Mouse (Mus musculus) kidney, embryonic 14.5 days (tissue): ENCODE measurements around the gene Gpr143. TPM values are rescaled to one million over a fixed set of nuclear protein-coding genes. Genes with fewer than 3 reads are reported as not detected.

ENCODE experiments used
- ATAC-seq: fragments of 200-750 bp; cut with Nextera tagmentation; 2 replicates; pipeline ENCODE4 v1.8.0; 2017; ENCODE audit warnings: moderate number of reproducible peaks, mild to moderate bottlenecking, moderate TSS enrichment, moderate library complexity; ENCODE audit not compliant: low FRiP score, low TSS enrichment
- H3K27ac ChIP-seq: fragments of 300-500 bp; sonication (generic); 2 replicates; pipeline ENCODE4 v1.5.1; 2014; ENCODE audit warnings: low read depth, mild to moderate bottlenecking, low read length, moderate library complexity, mixed read lengths
- H3K27me3 ChIP-seq: fragments of 300-500 bp; sonication (generic); 2 replicates; pipeline ENCODE4 v1.6.1; 2014; ENCODE audit warnings: mild to moderate bottlenecking, low read length; ENCODE audit not compliant: control insufficient read depth, insufficient read depth
- H3K36me3 ChIP-seq: fragments of 300-500 bp; sonication (generic); 2 replicates; pipeline ENCODE4 v1.6.1; 2014; ENCODE audit warnings: low read length, mixed read lengths; ENCODE audit not compliant: control insufficient read depth, insufficient read depth
- H3K4me1 ChIP-seq: fragments of 300-500 bp; sonication (generic); 2 replicates; pipeline ENCODE4 v1.6.1; 2014; ENCODE audit warnings: low read length, mixed read lengths; ENCODE audit not compliant: control insufficient read depth, insufficient read depth
- H3K4me2 ChIP-seq: fragments of 300-500 bp; sonication (generic); replicated peaks from 2 replicates; pipeline ENCODE4 v1.6.1; 2014; ENCODE audit warnings: low read depth, mild to moderate bottlenecking, low read length
- H3K4me3 ChIP-seq: fragments of 300-500 bp; sonication (generic); 2 replicates; pipeline ENCODE4 v1.5.1; 2014; ENCODE audit warnings: mild to moderate bottlenecking, low read length
- H3K9ac ChIP-seq: fragments of 300-500 bp; sonication (generic); 2 replicates; pipeline ENCODE4 v1.6.1; 2014; ENCODE audit warnings: low read depth, mild to moderate bottlenecking, low read length, moderate library complexity
- H3K9me3 ChIP-seq: fragments of 300-500 bp; sonication (generic); 2 replicates; pipeline ENCODE4 v1.6.1; 2016; ENCODE audit warnings: low read length; ENCODE audit not compliant: control insufficient read depth
- WGBS: fragments of 180-500 bp; shearing (Covaris S2); extraction: QIAGEN DNeasy Blood & Tissue Kit; methylation state at CpG from one replicate; pipeline ENCODE4 v1.1.7; 2014; 5-methylcytosine and 5-hydroxymethylcytosine counted together
- polyA plus RNA-seq: library from polyadenylated mRNA; unstranded; fragments of >200 nt; fragmentation: Nextera tagmentation; extraction: Ambion mirVana; gene quantifications from 2 replicates; pipeline ENCODE4 v1.2.1, GENCODE M21; 2014

Gpr143 gene
- polyA plus RNA-seq, 1 experiment from 2014 or later = 0.35 TPM

GRCm38 (mm10) chrX:152762855-152763254, 18.9 kb upstream of the Gpr143 start:
- WGBS = 59% methylated on average over 2 of the region's 2 CpGs
- no peak overlapping the region for H3K27ac ChIP-seq
- no peak for ATAC-seq

GRCm38 (mm10) chrX:152764171-152764570, 17.6 kb upstream of the Gpr143 start:
- no peak overlapping the region for H3K4me3 ChIP-seq
- H3K27me3 ChIP-seq = no peaks in the 10 kb centered on the region
- no peaks in the 10 kb centered on the region for H3K9me3 ChIP-seq
- ATAC-seq = no peak
- H3K9ac ChIP-seq = no peak overlapping the region
- H3K4me1 ChIP-seq = no peaks in the 10 kb centered on the region
- no peak overlapping the region for H3K4me2 ChIP-seq
- WGBS = 55% methylated on average over 2 of the region's 2 CpGs
- H3K36me3 ChIP-seq = no peaks in the 10 kb centered on the region
- no peak overlapping the region for H3K27ac ChIP-seq

More at GRCm38 (mm10) chrX:152762855-152763254, 18.9 kb upstream of the Gpr143 start:
- Histone ChIP-seq H3K9ac (no peak overlapping the region), H3K36me3 (no peaks in the 10 kb centered on the region), H3K4me1 (no peaks in the 10 kb centered on the region), H3K4me2 (no peak overlapping the region), H3K9me3 (no peaks in the 10 kb centered on the region), H3K27me3 (no peaks in the 10 kb centered on the region), H3K4me3 (no peak overlapping the region)

GRCm38 (mm10) chrX:152768891-152769599, 12.7 kb upstream of the Gpr143 start, which contains the start of gene Shroom2:
Shroom2 (minus strand) TSS chrX:152769465.
- no peaks in the 10 kb centered on the region for H3K9me3 ChIP-seq
- WGBS = 18% methylated on average over 54 of the region's 55 CpGs
- ATAC-seq = peak; percentile 85

GRCm38 (mm10) chrX:152769600-152770157, 12.0 kb upstream of the Gpr143 start:
- H3K36me3 ChIP-seq = no peaks in the 10 kb centered on the region
- H3K27ac ChIP-seq = peak overlapping the region; percentile 67; the same call in 1 of the 2 replicates
- no peaks in the 10 kb centered on the region for H3K4me1 ChIP-seq
- H3K9ac ChIP-seq = peak overlapping the region; percentile 68
- peak overlapping the region; percentile 47 for H3K4me2 ChIP-seq
- 24% methylated on average over 35 of the region's 48 CpGs for WGBS
- no peaks in the 10 kb centered on the region for H3K9me3 ChIP-seq
- peaks cover 3% of the 10 kb centered on the region; the same call in 1 of the 2 replicates for H3K27me3 ChIP-seq
- peak overlapping the region; percentile 61 for H3K4me3 ChIP-seq
- ATAC-seq = peak; percentile 96

More at GRCm38 (mm10) chrX:152768891-152769599, 12.7 kb upstream of the Gpr143 start, which contains the start of gene Shroom2:
- Histone ChIP-seq H3K4me1 (no peaks in the 10 kb centered on the region), H3K27ac (peak within 1 kb of the TSS; percentile 67; the same call in 1 of the 2 replicates), H3K4me2 (peak within 1 kb of the TSS; percentile 47), H3K27me3 (peaks cover 3% of the 10 kb centered on the region; the same call in 1 of the 2 replicates), H3K36me3 (no peaks in the 10 kb centered on the region), H3K4me3 (peak within 1 kb of the TSS; percentile 61), H3K9ac (peak within 1 kb of the TSS; percentile 68)

GRCm38 (mm10) chrX:152788129-152788528, 6.4 kb downstream of the Gpr143 start:
- no peaks in the 10 kb centered on the region for H3K27me3 ChIP-seq
- WGBS = 88% methylated on average over 1 of the region's 1 CpGs
- no peak overlapping the region for H3K4me2 ChIP-seq
- no peak overlapping the region for H3K9ac ChIP-seq
- no peaks in the 10 kb centered on the region for H3K4me1 ChIP-seq
- H3K4me3 ChIP-seq = no peak overlapping the region
- ATAC-seq = no peak
- H3K9me3 ChIP-seq = no peaks in the 10 kb centered on the region
- no peak overlapping the region for H3K27ac ChIP-seq
- no peaks in the 10 kb centered on the region for H3K36me3 ChIP-seq

GRCm38 (mm10) chrX:152788611-152789010, 6.9 kb downstream of the Gpr143 start:
- no peak for ATAC-seq
- Histone ChIP-seq H3K4me1 (no peaks in the 10 kb centered on the region), H3K4me2 (no peak overlapping the region), H3K36me3 (no peaks in the 10 kb centered on the region), H3K4me3 (no peak overlapping the region), H3K27ac (no peak overlapping the region), H3K9ac (no peak overlapping the region), H3K27me3 (no peaks in the 10 kb centered on the region), H3K9me3 (no peaks in the 10 kb centered on the region)
- WGBS = 80% methylated on average over 2 of the region's 2 CpGs

- Histone ChIP-seq H3K36me3 (no peaks in the 10 kb centered on the region), H3K9ac (no peak overlapping the region), H3K27ac (no peak overlapping the region), H3K4me1 (no peaks in the 10 kb centered on the region), H3K9me3 (no peaks in the 10 kb centered on the region), H3K4me2 (no peak overlapping the region), H3K27me3 (no peaks in the 10 kb centered on the region), H3K4me3 (no peak overlapping the region)
- no peak for ATAC-seq
These were observed 23.6 kb downstream of the Gpr143 start for GRCm38 (mm10) chrX:152805317-152805716.

- no peak for ATAC-seq
- Histone ChIP-seq H3K27ac (no peak overlapping the region), H3K4me1 (no peaks in the 10 kb centered on the region), H3K4me2 (no peak overlapping the region), H3K27me3 (no peaks in the 10 kb centered on the region), H3K9me3 (no peaks in the 10 kb centered on the region), H3K4me3 (no peak overlapping the region), H3K36me3 (no peaks in the 10 kb centered on the region), H3K9ac (no peak overlapping the region)
- 71% methylated on average over 3 of the region's 3 CpGs for WGBS
These were observed 31.6 kb downstream of the Gpr143 start for GRCm38 (mm10) chrX:152813339-152813738.

- H3K4me1 ChIP-seq = no peaks in the 10 kb centered on the region
- no peak overlapping the region for H3K4me2 ChIP-seq
- H3K4me3 ChIP-seq = no peak overlapping the region
- H3K27ac ChIP-seq = no peak overlapping the region
- H3K9me3 ChIP-seq = no peaks in the 10 kb centered on the region
- no peaks in the 10 kb centered on the region for H3K36me3 ChIP-seq
- no peaks in the 10 kb centered on the region for H3K27me3 ChIP-seq
- no peak for ATAC-seq
- no peak overlapping the region for H3K9ac ChIP-seq
These were observed 37.3 kb downstream of the Gpr143 start for GRCm38 (mm10) chrX:152818996-152819395.
